Mouse (Mus musculus) erythroblast, embryonic 14.5 days (primary cell): ENCODE data around the gene Ankrd13b.

Source experiments
- GATA1 ChIP-seq: IDR thresholded peaks from 2 replicates; pipeline ENCODE4 v1.6.1; 2012; ENCODE audit warnings: low read length, inconsistent platforms, mixed read lengths
- TAL1 ChIP-seq: IDR thresholded peaks from 3 replicates; pipeline ENCODE4 v1.6.1; 2012; ENCODE audit warnings: low read length, inconsistent platforms, mixed read lengths

DNA sequence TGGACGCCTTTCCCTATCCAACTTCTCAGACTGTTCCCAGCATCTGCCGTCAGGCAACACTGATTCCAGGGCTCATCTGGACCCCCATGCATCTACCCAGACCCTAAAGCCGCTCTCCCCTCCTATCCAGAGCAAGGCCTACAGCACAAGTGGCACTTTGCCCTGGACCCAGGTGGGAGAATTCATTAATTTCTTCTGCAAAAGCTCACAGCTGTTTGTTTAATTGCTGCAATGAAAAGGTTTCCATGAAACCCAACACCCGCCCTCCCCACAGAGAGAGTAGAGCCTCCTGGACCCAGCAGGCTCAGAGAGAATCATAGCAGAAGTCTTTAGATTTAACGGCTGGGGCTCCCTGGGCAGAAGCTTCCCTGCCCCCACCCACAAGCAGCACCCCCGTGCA is 4.2 kb downstream of the Ankrd13b start:
- no peak for TF ChIP-seq GATA1
- no peak for TF ChIP-seq TAL1
